Mouse (Mus musculus) layer of hippocampus, postnatal 14 days (tissue): ENCODE data around the gene Usp37. TPM values are rescaled to one million over a fixed set of nuclear protein-coding genes. Genes with fewer than 3 reads are reported as not detected.

ENCODE experiments used
- microRNA-seq, 2 experiments: library from miRNA; unstranded; fragments of <30 nt; microRNA quantifications; one replicate each; pipeline ENCODE4 v1.2.0; 2021
- total RNA-seq, 2 experiments: library from RNA; stranded (reverse); gene quantifications; 2 replicates each; pipeline ENCODE4 v1.2.3; 2021

The Usp37 gene
- total RNA-seq, 2 experiments from 2014 or later: 21.6 to 21.7 TPM

Small RNA genes lying within 50 kb of the gene (microRNA-seq; reads per million reads assigned to microRNA genes)
- gene Gm25035: 0 reads per million in 2 experiments
- 3,725 to 9,389 reads per million in 2 experiments for gene Mir26b

Other genes starting within 250 kb of the Usp37 start
- gene Tmbim1, start 238.7 kb downstream of the Usp37 start, total RNA-seq: 10 to 100 TPM; 19.5 to 19.7 TPM
- gene Catip, start 182.2 kb downstream of the Usp37 start, total RNA-seq: 1 to 10 TPM; 1.1 to 1.8 TPM
- 1 to 10 TPM; 1.6 to 5.3 TPM for gene Slc11a1, start 169.1 kb downstream of the Usp37 start, total RNA-seq
- gene Ctdsp1, start 152.8 kb downstream of the Usp37 start, total RNA-seq: 10 to 100 TPM; 23.8 to 28.2 TPM
- gene Vil1, start 134.9 kb downstream of the Usp37 start, total RNA-seq: 1 to 10 TPM in 1 of 2 experiments, under 1 TPM in 1; 0.62 to 1.2 TPM
- 10 to 100 TPM; 30.5 to 33.4 TPM for gene Cnot9, start 38.2 kb downstream of the Usp37 start, total RNA-seq
- 10 to 100 TPM; 19.4 to 19.9 TPM for gene Plcd4, start 1.4 kb downstream of the Usp37 start, total RNA-seq
- 10 to 100 TPM; 24.0 to 25.5 TPM for gene Zfp142, start 44.0 kb upstream of the Usp37 start, total RNA-seq
- gene Bcs1l, start 44.0 kb upstream of the Usp37 start, total RNA-seq: 10 to 100 TPM; 22.6 to 25.7 TPM
- 10 to 100 TPM; 50.9 to 51.6 TPM for gene Rnf25, start 57.1 kb upstream of the Usp37 start, total RNA-seq
- gene Stk36, start 57.2 kb upstream of the Usp37 start, total RNA-seq: 1 to 10 TPM; 6.2 to 7.3 TPM
- 10 to 100 TPM; 23.3 to 23.8 TPM for gene Ttll4, start 117.5 kb upstream of the Usp37 start, total RNA-seq
- 1 to 10 TPM; 1.1 to 2.6 TPM for gene Cyp27a1, start 169.3 kb upstream of the Usp37 start, total RNA-seq
- under 1 TPM; 0.14 to 0.55 TPM for gene Prkag3, start 204.9 kb upstream of the Usp37 start, total RNA-seq
- under 1 TPM; 0.43 to 0.58 TPM for gene Wnt6, start 227.6 kb upstream of the Usp37 start, total RNA-seq
- gene Wnt10a, start 247.2 kb upstream of the Usp37 start, total RNA-seq: 1 to 10 TPM; 1.9 to 2.0 TPM